Mouse (Mus musculus): ENCODE measurements at regions not wholly inside any gene's neighbourhood (a gene's known extent, or its start where the extent isn't known, plus 50 kb on each side); places are given as distances from the start of the nearest gene placed in this dataset.

- 71% methylated on average over 2 of the region's 2 CpGs for WGBS
- TF ChIP-seq CTCF (IDR thresholded peaks at IDR 0.05; ENCODE audit: insufficient read depth, low read depth, low read length), result no peak
- TF ChIP-seq POLR2A (IDR thresholded peaks at IDR 0.05; ENCODE audit: insufficient read depth, low read depth, low read length), result no peak
- H3K4me1 ChIP-seq (ENCODE audit: control insufficient read depth, insufficient read depth, low read length), result no peaks in the 10 kb centered on the region
- H3K27ac ChIP-seq (ENCODE audit: insufficient read depth, low read depth, low read length), result no peak overlapping the region
- no peak overlapping the region for H3K4me3 ChIP-seq (ENCODE audit: insufficient read depth, low read depth, low read length)
Measured at GRCm38 (mm10) chr6:148647423-148648390, 183.6 kb downstream of the Ipo8 start.

GRCm38 (mm10) chr6:148640595-148640994 lies 190.7 kb downstream of the Ipo8 start:
- no peak for TF ChIP-seq POLR2A (IDR thresholded peaks at IDR 0.05; ENCODE audit: insufficient read depth, low read depth, low read length)
- no peak for TF ChIP-seq CTCF (IDR thresholded peaks at IDR 0.05; ENCODE audit: insufficient read depth, low read depth, low read length)
- H3K4me1 ChIP-seq (ENCODE audit: control insufficient read depth, insufficient read depth, low read length), result no peaks in the 10 kb centered on the region
- no peak overlapping the region for H3K4me3 ChIP-seq (ENCODE audit: insufficient read depth, low read depth, low read length)
- WGBS, result 93% methylated on average over 1 of the region's 1 CpGs
- no peak overlapping the region for H3K27ac ChIP-seq (ENCODE audit: insufficient read depth, low read depth, low read length)

- no peak overlapping the region for H3K4me3 ChIP-seq (ENCODE audit: insufficient read depth, low read depth, low read length)
- no peak overlapping the region for H3K27ac ChIP-seq (ENCODE audit: insufficient read depth, low read depth, low read length)
- 85% methylated on average over 2 of the region's 2 CpGs for WGBS
- H3K4me1 ChIP-seq (ENCODE audit: control insufficient read depth, insufficient read depth, low read length), result no peaks in the 10 kb centered on the region
- TF ChIP-seq CTCF (IDR thresholded peaks at IDR 0.05; ENCODE audit: insufficient read depth, low read depth, low read length) (no peak), POLR2A (IDR thresholded peaks at IDR 0.05; ENCODE audit: insufficient read depth, low read depth, low read length) (no peak)
Measured at GRCm38 (mm10) chr6:148634148-148634547, 190.0 kb upstream of the Tmtc1 start.

GRCm38 (mm10) chr6:148627090-148627605 lies 183.0 kb upstream of the Tmtc1 start:
- no peak for TF ChIP-seq POLR2A (IDR thresholded peaks at IDR 0.05; ENCODE audit: insufficient read depth, low read depth, low read length)
- Histone ChIP-seq H3K4me1 (ENCODE audit: control insufficient read depth, insufficient read depth, low read length) (no peaks in the 10 kb centered on the region), H3K4me3 (ENCODE audit: insufficient read depth, low read depth, low read length) (no peak overlapping the region), H3K27ac (ENCODE audit: insufficient read depth, low read depth, low read length) (no peak overlapping the region)
- WGBS, result 73% methylated on average over 1 of the region's 1 CpGs

GRCm38 (mm10) chr6:148623119-148623770 lies 179.1 kb upstream of the Tmtc1 start:
- 38% methylated on average over 2 of the region's 2 CpGs for WGBS
- TF ChIP-seq POLR2A (IDR thresholded peaks at IDR 0.05; ENCODE audit: insufficient read depth, low read depth, low read length) (no peak), CTCF (IDR thresholded peaks at IDR 0.05; ENCODE audit: insufficient read depth, low read depth, low read length) (no peak)
- peak overlapping the region; percentile 80 for H3K27ac ChIP-seq (ENCODE audit: insufficient read depth, low read depth, low read length)
- H3K4me3 ChIP-seq (ENCODE audit: insufficient read depth, low read depth, low read length), result no peak overlapping the region
- no peaks in the 10 kb centered on the region for H3K4me1 ChIP-seq (ENCODE audit: control insufficient read depth, insufficient read depth, low read length)

GRCm38 (mm10) chr6:148620034-148620433 lies 175.8 kb upstream of the Tmtc1 start:
- WGBS, result 75% methylated on average over 1 of the region's 1 CpGs
- Histone ChIP-seq H3K27ac (ENCODE audit: insufficient read depth, low read depth, low read length) (no peak overlapping the region), H3K4me3 (ENCODE audit: insufficient read depth, low read depth, low read length) (no peak overlapping the region), H3K4me1 (ENCODE audit: control insufficient read depth, insufficient read depth, low read length) (no peaks in the 10 kb centered on the region)
- TF ChIP-seq CTCF (IDR thresholded peaks at IDR 0.05; ENCODE audit: insufficient read depth, low read depth, low read length) (no peak), POLR2A (IDR thresholded peaks at IDR 0.05; ENCODE audit: insufficient read depth, low read depth, low read length) (no peak)

GRCm38 (mm10) chr6:148615931-148616330 lies 171.7 kb upstream of the Tmtc1 start:
- no peak for TF ChIP-seq CTCF (IDR thresholded peaks at IDR 0.05; ENCODE audit: insufficient read depth, low read depth, low read length)
- TF ChIP-seq POLR2A (IDR thresholded peaks at IDR 0.05; ENCODE audit: insufficient read depth, low read depth, low read length), result no peak
- 66% methylated on average over 4 of the region's 4 CpGs for WGBS
- H3K4me1 ChIP-seq (ENCODE audit: control insufficient read depth, insufficient read depth, low read length), result no peaks in the 10 kb centered on the region
- H3K27ac ChIP-seq (ENCODE audit: insufficient read depth, low read depth, low read length), result no peak overlapping the region
- H3K4me3 ChIP-seq (ENCODE audit: insufficient read depth, low read depth, low read length), result no peak overlapping the region

- Histone ChIP-seq H3K4me3 (ENCODE audit: insufficient read depth, low read depth, low read length) (no peak overlapping the region), H3K4me1 (ENCODE audit: control insufficient read depth, insufficient read depth, low read length) (no peaks in the 10 kb centered on the region), H3K27ac (ENCODE audit: insufficient read depth, low read depth, low read length) (no peak overlapping the region)
- 62% methylated on average over 3 of the region's 3 CpGs for WGBS
- no peak for TF ChIP-seq POLR2A (IDR thresholded peaks at IDR 0.05; ENCODE audit: insufficient read depth, low read depth, low read length)
- no peak for TF ChIP-seq CTCF (IDR thresholded peaks at IDR 0.05; ENCODE audit: insufficient read depth, low read depth, low read length)
Measured at GRCm38 (mm10) chr6:148615442-148615841, 171.3 kb upstream of the Tmtc1 start.

GRCm38 (mm10) chr6:148608881-148609280 lies 164.7 kb upstream of the Tmtc1 start:
- no peaks in the 10 kb centered on the region for H3K4me1 ChIP-seq (ENCODE audit: control insufficient read depth, insufficient read depth, low read length)
- WGBS, result 89% methylated on average over 5 of the region's 5 CpGs
- H3K4me3 ChIP-seq (ENCODE audit: insufficient read depth, low read depth, low read length), result no peak overlapping the region
- no peak overlapping the region for H3K27ac ChIP-seq (ENCODE audit: insufficient read depth, low read depth, low read length)
- no peak for TF ChIP-seq POLR2A (IDR thresholded peaks at IDR 0.05; ENCODE audit: insufficient read depth, low read depth, low read length)
- no peak for TF ChIP-seq CTCF (IDR thresholded peaks at IDR 0.05; ENCODE audit: insufficient read depth, low read depth, low read length)

Data from olfactory bulb, adult 2 months (tissue).